Mouse (Mus musculus): ENCODE results near the gene Zmynd10. TPM values are rescaled to one million over a fixed set of nuclear protein-coding genes. Genes with fewer than 3 reads are reported as not detected.

The Zmynd10 gene
- polyA plus RNA-seq (2012; rRNA removed): 0.19 and 0.25 TPM in 2 replicates
- 0.20 and 0.28 TPM in 2 replicates for polyA plus RNA-seq (2014; fragmentation: Nextera tagmentation; extraction: Ambion mirVana)

GRCm38 (mm10) chr9:107547026-107547425 lies at the start of gene Zmynd10:
Gene Zmynd10, plus strand, starts transcription at chr9:107547298.
- H3K9me3 ChIP-seq (ENCODE audit: control insufficient read depth, low read length): no peaks in the 10 kb centered on the region
- TF ChIP-seq EP300 (IDR thresholded peaks at IDR 0.05; ENCODE audit: low read depth) (no peak), CTCF (IDR thresholded peaks at IDR 0.05; ENCODE audit: low read depth) (no peak)
- DNase-seq (ENCODE audit: low read depth in 3 of 3, low spot score in 3 of 3) (peak; percentile 80 to 86 (median 80)), ATAC-seq (ENCODE audit: insufficient read depth) (peak; percentile 63)
- 5% methylated on average over 20 of the region's 20 CpGs for WGBS (ENCODE audit: insufficient replicate concordance)
- H3K27me3 ChIP-seq (ENCODE audit: control insufficient read depth, insufficient read depth, low read length): peaks cover 3% of the 10 kb centered on the region; the same call in 1 of the 2 replicates
- peak within 1 kb of the TSS in 1 of 2 experiments; percentile 3; a peak in 1 of 4 replicates for H3K4me3 ChIP-seq (ENCODE audit: insufficient read depth in 1 of 2, low read depth in 2 of 2, low read length in 2 of 2)
- no peaks in the 10 kb centered on the region for H3K36me3 ChIP-seq (replicated peaks; ENCODE audit: control insufficient read depth, insufficient read depth, low read depth)
- peaks cover 18 to 24% of the 10 kb centered on the region in 2 experiments for H3K4me1 ChIP-seq (replicated peaks; ENCODE audit: control insufficient read depth in 2 of 2, insufficient read depth in 2 of 2, low read length in 1 of 2)
- H3K27ac ChIP-seq: no peak within 1 kb of the TSS
- H3K9ac ChIP-seq (replicated peaks): no peak within 1 kb of the TSS
- H3K4me2 ChIP-seq (ENCODE audit: low read depth): peak within 1 kb of the TSS; percentile 44

- Histone ChIP-seq H3K4me3 (ENCODE audit: insufficient read depth in 1 of 2, low read depth in 2 of 2, low read length in 2 of 2) (no peak overlapping the region), H3K27ac (no peak overlapping the region), H3K9me3 (ENCODE audit: control insufficient read depth, low read length) (no peaks in the 10 kb centered on the region), H3K4me2 (ENCODE audit: low read depth) (no peak overlapping the region), H3K9ac (replicated peaks) (no peak overlapping the region), H3K27me3 (ENCODE audit: control insufficient read depth, insufficient read depth, low read length) (no peaks in the 10 kb centered on the region), H3K36me3 (replicated peaks; ENCODE audit: control insufficient read depth, insufficient read depth, low read depth) (no peaks in the 10 kb centered on the region), H3K4me1 (replicated peaks; ENCODE audit: control insufficient read depth in 2 of 2, insufficient read depth in 2 of 2, low read length in 1 of 2) (peaks cover 9 to 13% of the 10 kb centered on the region in 2 experiments)
- 63% methylated on average over 3 of the region's 3 CpGs for whole genome bisulfite sequencing (ENCODE audit: insufficient replicate concordance)
- ATAC-seq (ENCODE audit: insufficient read depth) (no peak), DNase-seq (ENCODE audit: low read depth in 3 of 3, low spot score in 3 of 3) (no peak)
- TF ChIP-seq CTCF (IDR thresholded peaks at IDR 0.05; ENCODE audit: low read depth) (no peak), EP300 (IDR thresholded peaks at IDR 0.05; ENCODE audit: low read depth) (no peak)
Observed at GRCm38 (mm10) chr9:107500708-107501286, 46.3 kb upstream of the Zmynd10 start.

GRCm38 (mm10) chr9:107502131-107502846 lies 44.8 kb upstream of the Zmynd10 start:
- no peak for TF ChIP-seq CTCF (IDR thresholded peaks at IDR 0.05; ENCODE audit: low read depth)
- TF ChIP-seq EP300 (IDR thresholded peaks at IDR 0.05; ENCODE audit: low read depth): no peak
- Histone ChIP-seq H3K4me3 (ENCODE audit: insufficient read depth in 1 of 2, low read depth in 2 of 2, low read length in 2 of 2) (no peak overlapping the region), H3K9me3 (ENCODE audit: control insufficient read depth, low read length) (no peaks in the 10 kb centered on the region), H3K36me3 (replicated peaks; ENCODE audit: control insufficient read depth, insufficient read depth, low read depth) (no peaks in the 10 kb centered on the region), H3K27me3 (ENCODE audit: control insufficient read depth, insufficient read depth, low read length) (no peaks in the 10 kb centered on the region), H3K27ac (no peak overlapping the region), H3K9ac (replicated peaks) (no peak overlapping the region), H3K4me1 (replicated peaks; ENCODE audit: control insufficient read depth in 2 of 2, insufficient read depth in 2 of 2, low read length in 1 of 2) (no peaks in the 10 kb centered on the region), H3K4me2 (ENCODE audit: low read depth) (no peak overlapping the region)
- no peak for DNase-seq (ENCODE audit: low read depth in 3 of 3, low spot score in 3 of 3)
- 63% methylated on average over 12 of the region's 12 CpGs for WGBS (ENCODE audit: insufficient replicate concordance)
- ATAC-seq (ENCODE audit: insufficient read depth): no peak

GRCm38 (mm10) chr9:107504662-107505537 lies 42.2 kb upstream of the Zmynd10 start:
- TF ChIP-seq CTCF (IDR thresholded peaks at IDR 0.05; ENCODE audit: low read depth) (no peak), EP300 (IDR thresholded peaks at IDR 0.05; ENCODE audit: low read depth) (no peak)
- H3K9me3 ChIP-seq (ENCODE audit: control insufficient read depth, low read length): no peaks in the 10 kb centered on the region
- no peaks in the 10 kb centered on the region for H3K4me1 ChIP-seq (replicated peaks; ENCODE audit: control insufficient read depth in 2 of 2, insufficient read depth in 2 of 2, low read length in 1 of 2)
- no peaks in the 10 kb centered on the region for H3K36me3 ChIP-seq (replicated peaks; ENCODE audit: control insufficient read depth, insufficient read depth, low read depth)
- 69% methylated on average over 19 of the region's 19 CpGs for WGBS (ENCODE audit: insufficient replicate concordance)
- ATAC-seq (ENCODE audit: insufficient read depth): no peak
- H3K4me3 ChIP-seq (ENCODE audit: insufficient read depth in 1 of 2, low read depth in 2 of 2, low read length in 2 of 2): no peak overlapping the region
- no peaks in the 10 kb centered on the region; the same call in 1 of the 2 replicates for H3K27me3 ChIP-seq (ENCODE audit: control insufficient read depth, insufficient read depth, low read length)
- no peak overlapping the region for H3K9ac ChIP-seq (replicated peaks)
- no peak overlapping the region for H3K27ac ChIP-seq
- no peak overlapping the region for H3K4me2 ChIP-seq (ENCODE audit: low read depth)
- DNase-seq (ENCODE audit: low read depth in 3 of 3, low spot score in 3 of 3): no peak

Measured in liver, embryonic 14.5 days (tissue).